Mouse (Mus musculus) heart, adult 9 months (tissue): ENCODE measurements around the gene Sema4c.
"Not testable (repeated sequence)": the region's sequence is repeated elsewhere in the genome, so short reads cannot be mapped to it uniquely, and the experiment has no call there.

ENCODE experiments used
- DNase-seq, 2 experiments: peaks; one replicate each; pipeline ENCODE4 v3.0.0; 2022; ENCODE audit warnings: low spot score in 2 of 2

The Sema4c gene

GRCm38 (mm10) chr1:36556553-36557456, 1.3 kb downstream of the Sema4c start:
- DNase-seq, result peak; percentile 93 to 95

- peak in 1 of 2 experiments; percentile 56 for DNase-seq
Measured at GRCm38 (mm10) chr1:36555798-36556395, 2.3 kb downstream of the Sema4c start.

GRCm38 (mm10) chr1:36554633-36555399, 3.3 kb downstream of the Sema4c start:
- peak in 1 of 2 experiments; percentile 73 for DNase-seq

- DNase-seq, result no peak
Measured at GRCm38 (mm10) chr1:36552506-36552905, 5.6 kb downstream of the Sema4c start.

- DNase-seq, result no peak
Measured at GRCm38 (mm10) chr1:36551904-36552303, 6.2 kb downstream of the Sema4c start.

GRCm38 (mm10) chr1:36550075-36550863, 7.9 kb downstream of the Sema4c start:
- DNase-seq, result no peak

- DNase-seq, result no peak
Measured at GRCm38 (mm10) chr1:36549491-36549890, 8.7 kb downstream of the Sema4c start.

- DNase-seq, result no peak
Measured at GRCm38 (mm10) chr1:36548771-36549170, 9.4 kb downstream of the Sema4c start.

- peak in 1 of 2 experiments; percentile 55 for DNase-seq
Measured at GRCm38 (mm10) chr1:36547981-36548598, 10.1 kb downstream of the Sema4c start.

- DNase-seq, result peak; percentile 99
Measured at GRCm38 (mm10) chr1:36546888-36547471, 11.2 kb downstream of the Sema4c start, which contains the start of gene Ankrd39. Gene Ankrd39 (minus strand): TSS chr1:36547445.

- no peak for DNase-seq
Measured at GRCm38 (mm10) chr1:36545845-36546600, 12.1 kb downstream of the Sema4c start.

- DNase-seq, result no peak
Measured at GRCm38 (mm10) chr1:36545382-36545781, 12.8 kb downstream of the Sema4c start.

- DNase-seq, result no peak
Measured at GRCm38 (mm10) chr1:36542925-36543324, 15.2 kb downstream of the Sema4c start.

- DNase-seq, result no peak
Measured at GRCm38 (mm10) chr1:36541844-36542243, 16.3 kb downstream of the Sema4c start.

GRCm38 (mm10) chr1:36540807-36541206, 17.3 kb downstream of the Sema4c start:
- DNase-seq, result no peak

- no peak for DNase-seq
Measured at GRCm38 (mm10) chr1:36540132-36540531, 18.0 kb downstream of the Sema4c start.

GRCm38 (mm10) chr1:36539186-36539585, 19.0 kb downstream of the Sema4c start, which contains the start of gene Gm42417:
Gene Gm42417 (minus strand): TSS chr1:36539429.
- peak; percentile 84 to 86 for DNase-seq

GRCm38 (mm10) chr1:36538727-36539126, 19.4 kb downstream of the Sema4c start:
- no peak for DNase-seq

- not testable (repeated sequence) for DNase-seq
Measured at GRCm38 (mm10) chr1:36536783-36537182, 21.4 kb downstream of the Sema4c start, which contains the start of gene Ankrd23. Gene Ankrd23 (minus strand): TSS chr1:36536883.

GRCm38 (mm10) chr1:36536397-36536728, 21.8 kb downstream of the Sema4c start:
- DNase-seq, result no peak
